Mouse (Mus musculus) myocyte (in vitro differentiated cells): ENCODE data around the gene Ldb1. TPM values are rescaled to one million over a fixed set of nuclear protein-coding genes. Genes with fewer than 3 reads are reported as not detected.
A peak's percentile ranks its signal among the peaks of the same experiment; 100 is the strongest.
"Not testable (repeated sequence)": the region's sequence is repeated elsewhere in the genome, so short reads cannot be mapped to it uniquely, and the experiment has no call there.

ENCODE experiments used
- H3K27me3 ChIP-seq: one replicate; pipeline ENCODE4 v1.6.1; 2011; ENCODE audit not compliant: control insufficient read depth, insufficient read depth, insufficient read length
- H3K36me3 ChIP-seq: one replicate; pipeline ENCODE4 v1.6.1; 2011; ENCODE audit not compliant: control insufficient read depth, insufficient read depth
- H3K4me2 ChIP-seq: one replicate; pipeline ENCODE4 v1.6.1; 2011; ENCODE audit warnings: low read depth, control low read depth
- H3K4me3 ChIP-seq: one replicate; pipeline ENCODE4 v1.5.1; 2011; ENCODE audit warnings: mild to moderate bottlenecking, control low read depth, moderate library complexity
- H3K79me2 ChIP-seq: one replicate; pipeline ENCODE4 v1.6.1; 2011; ENCODE audit not compliant: control insufficient read depth, insufficient read depth
- H3ac ChIP-seq: one replicate; pipeline ENCODE4 v1.6.1; 2011; ENCODE audit not compliant: control insufficient read depth, insufficient read length
- CEBPB ChIP-seq: IDR thresholded peaks from 2 replicates; pipeline ENCODE4 v1.6.1; 2011; ENCODE audit warnings: mild to moderate bottlenecking, moderate library complexity; ENCODE audit not compliant: poor library complexity, insufficient read depth, severe bottlenecking
- E2F4 ChIP-seq: IDR thresholded peaks from one replicate; pipeline ENCODE4 v1.6.1; 2011; ENCODE audit warnings: mild to moderate bottlenecking, control low read depth, moderate library complexity; ENCODE audit not compliant: insufficient read depth
- MAX ChIP-seq: IDR thresholded peaks from one replicate; pipeline ENCODE4 v1.6.1; 2011; ENCODE audit warnings: low read depth, mild to moderate bottlenecking, control low read depth
- MYOD1 ChIP-seq, 3 experiments: IDR thresholded peaks; one replicate each; pipeline ENCODE4 v1.6.1; 2011; ENCODE audit warnings: control low read depth in 2 of 3, low read depth in 2 of 3, mild to moderate bottlenecking in 2 of 3, moderate library complexity in 1 of 3; ENCODE audit not compliant: insufficient read length in 2 of 3, control insufficient read depth in 1 of 3
- MYOG ChIP-seq, 3 experiments: IDR thresholded peaks; one replicate each; pipeline ENCODE4 v1.6.1; 2011; ENCODE audit warnings: control low read depth in 2 of 3, low read depth in 2 of 3, mild to moderate bottlenecking in 2 of 3; ENCODE audit not compliant: insufficient read length in 2 of 3, control insufficient read depth in 1 of 3, insufficient read depth in 1 of 3
- POLR2A ChIP-seq: IDR thresholded peaks from one replicate; pipeline ENCODE4 v1.6.1; 2011; ENCODE audit warnings: low read depth, mild to moderate bottlenecking, control low read depth, moderate library complexity; ENCODE audit not compliant: insufficient read length
- POLR2AphosphoS2 ChIP-seq: IDR thresholded peaks from one replicate; pipeline ENCODE4 v1.6.1; 2011; ENCODE audit warnings: low read depth, control low read depth; ENCODE audit not compliant: insufficient read length
- REST ChIP-seq: IDR thresholded peaks from one replicate; pipeline ENCODE4 v1.6.1; 2011; ENCODE audit warnings: mild to moderate bottlenecking, control low read depth, moderate library complexity; ENCODE audit not compliant: insufficient read depth, insufficient read length
- SRF ChIP-seq: IDR thresholded peaks from one replicate; pipeline ENCODE4 v1.6.1; 2011; ENCODE audit warnings: low read depth; ENCODE audit not compliant: control insufficient read depth, insufficient read length
- TCF12 ChIP-seq: IDR thresholded peaks from one replicate; pipeline ENCODE4 v1.6.1; 2011; ENCODE audit warnings: mild to moderate bottlenecking, control low read depth; ENCODE audit not compliant: poor library complexity, insufficient read depth, severe bottlenecking
- TCF3 ChIP-seq: IDR thresholded peaks from one replicate; pipeline ENCODE4 v1.6.1; 2011; ENCODE audit warnings: low read depth, control low read depth; ENCODE audit not compliant: insufficient read length
- USF1 ChIP-seq: IDR thresholded peaks from one replicate; pipeline ENCODE4 v1.6.1; 2011; ENCODE audit warnings: low read depth, mild to moderate bottlenecking, control low read depth, moderate library complexity
- polyA plus RNA-seq: library from polyadenylated mRNA; unstranded; fragments of >200 nt; fragmentation: generic; extraction: Trizol; gene quantifications from one replicate; pipeline ENCODE4 v1.2.1, GENCODE M21; 2012; ENCODE audit warnings: missing spikeins

Gene Ldb1
- polyA plus RNA-seq, 1 experiment: 68.7 TPM

DNA sequence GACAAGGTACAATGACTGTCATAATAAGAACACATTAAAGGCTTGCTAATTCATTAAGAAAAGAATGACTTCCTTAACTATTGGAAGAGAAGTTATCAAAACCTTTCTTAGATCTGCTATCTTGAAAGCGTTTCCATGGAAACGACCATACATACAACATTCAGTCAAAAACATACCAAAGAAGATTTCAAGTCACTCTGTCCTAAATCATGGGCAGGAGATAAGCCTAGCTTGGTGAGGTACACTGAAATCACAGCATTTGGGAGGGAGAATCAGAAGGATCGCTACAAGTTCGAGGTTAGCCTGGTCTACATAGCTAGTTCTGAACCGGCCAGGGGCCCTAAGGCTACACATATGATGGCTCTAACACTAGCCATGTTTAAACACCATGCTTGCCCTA lies 47.6 kb downstream of the Ldb1 start:
- peak overlapping the region; percentile 93 for H3K4me2 ChIP-seq
- no peaks in the 10 kb centered on the region for H3K27me3 ChIP-seq
- no peaks in the 10 kb centered on the region for H3K36me3 ChIP-seq
- peak overlapping the region; percentile 48 for H3K4me3 ChIP-seq
- H3ac ChIP-seq: peak overlapping the region; percentile 73
- TF ChIP-seq MAX (no peak), MYOG (IDR thresholded peaks at IDR 0.05; ENCODE audit: control insufficient read depth in 1 of 3, insufficient read depth in 1 of 3, insufficient read length in 2 of 3, low read depth in 2 of 3) (no peak), TCF3 (no peak), MYOD1 (IDR thresholded peaks at IDR 0.05; ENCODE audit: control insufficient read depth in 1 of 3, insufficient read length in 2 of 3, low read depth in 2 of 3) (no peak), TCF12 (no peak), SRF (no peak), POLR2A (no peak), E2F4 (no peak), USF1 (no peak), REST (no peak), CEBPB (no peak), POLR2AphosphoS2 (no peak)
- H3K79me2 ChIP-seq: peaks cover 6% of the 10 kb centered on the region

DNA sequence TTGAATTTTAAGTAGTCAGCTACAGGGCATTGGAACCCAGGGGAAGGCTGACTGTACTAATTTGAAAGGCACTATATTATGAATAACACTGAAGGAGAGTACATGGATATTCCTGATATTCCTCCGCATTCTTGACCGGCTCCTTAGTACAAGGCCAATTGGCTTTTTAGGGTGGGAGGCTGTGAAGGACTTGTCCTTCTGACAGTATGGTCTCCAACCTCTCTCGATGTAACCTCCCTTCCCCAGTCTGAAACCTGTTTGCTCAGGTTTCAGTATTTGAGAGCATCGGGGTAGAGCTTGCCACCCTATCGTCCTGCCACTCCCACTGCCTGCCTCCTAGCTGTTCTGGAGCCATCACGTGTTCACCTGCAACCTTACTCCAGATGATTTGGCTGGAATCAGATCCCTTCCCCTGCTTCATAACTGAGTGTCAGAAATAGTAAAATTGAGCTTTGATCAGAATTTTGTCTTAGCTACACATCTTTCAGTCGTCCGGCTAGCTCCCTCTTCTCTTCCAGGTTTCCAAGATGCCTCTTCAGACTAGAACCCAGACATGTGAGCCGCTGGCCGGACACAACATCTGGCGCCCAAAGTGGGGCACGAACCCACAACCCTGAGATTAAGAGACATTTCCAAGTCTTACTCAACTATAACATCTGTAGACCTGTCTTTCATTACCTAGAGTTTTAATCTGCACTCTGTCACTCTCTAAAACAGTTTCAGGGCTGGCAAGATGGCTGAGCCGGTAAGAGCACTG lies 50.9 kb downstream of the Ldb1 start:
- no peaks in the 10 kb centered on the region for H3K27me3 ChIP-seq
- TF ChIP-seq REST (no peak), TCF3 (no peak), POLR2A (no peak), CEBPB (no peak), TCF12 (no peak), MYOD1 (IDR thresholded peaks at IDR 0.05; ENCODE audit: control insufficient read depth in 1 of 3, insufficient read length in 2 of 3, low read depth in 2 of 3) (no peak), E2F4 (no peak), USF1 (no peak)
- H3K4me2 ChIP-seq: no peak overlapping the region
- H3K36me3 ChIP-seq: no peaks in the 10 kb centered on the region
- no peak overlapping the region for H3K4me3 ChIP-seq
- no peak overlapping the region for H3ac ChIP-seq
- H3K79me2 ChIP-seq: peaks cover 6% of the 10 kb centered on the region

DNA sequence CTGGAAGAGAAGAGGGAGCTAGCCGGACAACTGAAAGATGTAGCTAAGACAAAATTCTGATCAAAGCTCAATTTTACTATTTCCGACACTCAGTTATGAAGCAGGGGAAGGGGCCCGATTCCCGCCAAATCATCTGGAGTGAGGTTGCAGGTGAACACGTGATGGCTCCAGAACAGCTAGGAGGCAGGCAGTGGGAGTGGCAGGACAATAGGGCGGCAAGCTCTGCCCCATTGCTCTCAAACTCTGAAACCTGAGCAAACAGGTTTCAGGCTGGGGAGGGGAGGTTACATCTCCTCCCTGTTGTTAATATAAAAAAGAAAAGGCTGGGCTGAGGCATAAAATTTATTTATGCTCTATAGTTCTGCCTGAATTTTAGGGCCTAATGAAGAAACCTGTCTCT lies 51.6 kb downstream of the Ldb1 start:
- not testable (repeated sequence) for H3K36me3 ChIP-seq, H3K4me2 ChIP-seq, H3K79me2 ChIP-seq, H3K4me3 ChIP-seq, H3ac ChIP-seq, H3K27me3 ChIP-seq

DNA sequence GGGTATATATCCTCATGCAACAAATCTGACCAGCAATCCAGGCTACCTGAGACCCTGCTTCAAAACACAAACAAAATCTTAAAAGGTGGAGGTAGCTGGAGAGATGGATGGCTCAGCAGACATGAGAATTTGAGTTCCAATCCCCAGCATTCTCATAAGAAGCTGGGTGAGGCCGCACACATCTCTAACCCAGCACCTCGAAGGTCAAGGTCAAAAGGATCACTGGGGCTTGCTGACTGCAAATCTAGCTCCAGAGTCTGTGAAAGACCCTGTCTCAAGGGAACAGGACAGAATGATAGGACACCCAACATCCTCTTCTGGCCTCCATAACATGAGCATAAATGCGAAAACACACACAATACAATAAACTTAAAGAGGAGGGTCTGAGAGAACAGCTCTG lies 53.8 kb downstream of the Ldb1 start:
- H3K36me3 ChIP-seq: no peaks in the 10 kb centered on the region
- no peak overlapping the region for H3K4me2 ChIP-seq
- no peaks in the 10 kb centered on the region for H3K27me3 ChIP-seq
- H3ac ChIP-seq: no peak overlapping the region
- H3K79me2 ChIP-seq: no peaks in the 10 kb centered on the region
- TF ChIP-seq TCF3: no peak
- no peak for TF ChIP-seq E2F4
- TF ChIP-seq POLR2A: no peak
- no peak for TF ChIP-seq MYOD1 (IDR thresholded peaks at IDR 0.05; ENCODE audit: control insufficient read depth in 1 of 3, insufficient read length in 2 of 3, low read depth in 2 of 3)
- TF ChIP-seq SRF: no peak
- TF ChIP-seq CEBPB: no peak
- TF ChIP-seq MYOG (IDR thresholded peaks at IDR 0.05; ENCODE audit: control insufficient read depth in 1 of 3, insufficient read depth in 1 of 3, insufficient read length in 2 of 3, low read depth in 2 of 3): no peak
- no peak for TF ChIP-seq USF1
- TF ChIP-seq REST: no peak
- no peak for TF ChIP-seq POLR2AphosphoS2
- no peak for TF ChIP-seq TCF12
- no peak for TF ChIP-seq MAX
- H3K4me3 ChIP-seq: no peak overlapping the region

DNA sequence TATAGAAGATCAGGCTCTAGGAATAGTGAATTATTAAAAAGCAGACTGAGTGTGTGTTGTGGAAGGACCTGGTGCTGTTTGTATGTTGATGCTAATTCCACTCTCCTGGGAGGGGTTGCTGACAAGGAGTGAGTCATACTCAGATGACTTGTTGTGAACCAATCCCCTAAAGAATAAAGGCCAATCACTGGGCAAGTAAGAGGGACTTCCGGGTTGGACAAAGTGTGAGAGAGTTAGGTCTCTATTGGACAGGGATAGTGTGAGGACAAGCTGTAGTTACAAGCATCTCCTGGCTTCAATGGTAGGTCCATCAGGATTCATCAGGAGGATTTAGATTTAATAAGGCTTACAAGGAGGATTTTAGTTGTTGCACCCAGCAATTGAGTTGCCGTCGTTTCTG lies 56.8 kb downstream of the Ldb1 start:
- no peak overlapping the region for H3K4me2 ChIP-seq
- no peaks in the 10 kb centered on the region for H3K79me2 ChIP-seq
- TF ChIP-seq SRF (no peak), CEBPB (no peak), USF1 (no peak), POLR2AphosphoS2 (no peak), REST (no peak), TCF3 (no peak), MAX (no peak), MYOG (IDR thresholded peaks at IDR 0.05; ENCODE audit: control insufficient read depth in 1 of 3, insufficient read depth in 1 of 3, insufficient read length in 2 of 3, low read depth in 2 of 3) (no peak), E2F4 (no peak), TCF12 (no peak), POLR2A (no peak), MYOD1 (IDR thresholded peaks at IDR 0.05; ENCODE audit: control insufficient read depth in 1 of 3, insufficient read length in 2 of 3, low read depth in 2 of 3) (no peak)
- H3ac ChIP-seq: no peak overlapping the region
- H3K27me3 ChIP-seq: no peaks in the 10 kb centered on the region
- H3K4me3 ChIP-seq: no peak overlapping the region
- no peaks in the 10 kb centered on the region for H3K36me3 ChIP-seq
